Mouse (Mus musculus) layer of hippocampus, postnatal 36 days (tissue): Measurements from ENCODE around the gene Jak1. TPM values are rescaled to one million over a fixed set of nuclear protein-coding genes. Genes with fewer than 3 reads are reported as not detected.

Experiments used
- DNase-seq, 2 experiments: peaks; one replicate each; pipeline ENCODE4 v3.0.0; 2022
- total RNA-seq, 2 experiments: library from RNA; stranded (reverse); gene quantifications; 2 replicates each; pipeline ENCODE4 v1.2.3; 2021

Jak1 gene
- total RNA-seq, 2 experiments from 2014 or later: 123 to 126 TPM

GRCm38 (mm10) chr4:101144790-101145189 is 120.3 kb downstream of the Jak1 start:
- no peak for DNase-seq

DNA sequence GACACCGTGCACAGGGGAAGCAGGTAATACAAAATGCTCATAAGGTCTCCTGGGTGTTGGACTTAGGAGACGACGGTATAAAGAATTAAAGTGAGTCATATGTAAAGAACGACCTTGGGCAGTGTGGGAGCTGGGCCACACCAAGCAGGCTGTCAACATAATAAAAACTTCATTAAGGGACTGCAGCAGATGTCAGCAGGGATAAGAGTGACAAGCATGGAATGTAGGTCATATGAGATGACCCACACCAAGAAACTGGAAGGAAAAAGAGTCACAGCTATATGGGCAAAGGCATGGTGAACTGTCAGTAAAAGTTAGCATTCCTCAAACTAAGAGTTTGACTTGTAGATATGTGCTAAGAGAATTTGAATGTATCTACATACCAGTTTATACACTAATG is 120.7 kb downstream of the Jak1 start:
- DNase-seq: no peak

DNA sequence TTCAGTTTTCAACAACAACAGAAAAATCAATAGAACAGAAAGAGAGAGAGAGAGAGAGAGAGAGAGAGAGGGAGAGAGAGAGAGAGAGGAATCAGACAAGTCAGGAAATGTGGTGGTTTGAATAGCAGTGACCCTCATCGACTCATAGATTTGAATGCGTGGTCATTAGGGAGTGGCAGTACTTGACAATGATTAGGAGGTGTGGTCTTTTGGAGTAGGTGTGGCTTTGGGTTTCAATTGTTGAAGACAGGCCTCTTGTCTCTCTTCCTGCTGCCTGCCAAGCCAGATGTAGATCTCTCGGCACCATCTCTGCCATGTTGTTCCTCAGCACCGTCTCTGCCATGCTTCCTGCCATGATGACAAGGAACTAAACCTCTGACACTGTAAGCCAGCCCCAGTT is 121.2 kb downstream of the Jak1 start:
- DNase-seq: no peak

DNA sequence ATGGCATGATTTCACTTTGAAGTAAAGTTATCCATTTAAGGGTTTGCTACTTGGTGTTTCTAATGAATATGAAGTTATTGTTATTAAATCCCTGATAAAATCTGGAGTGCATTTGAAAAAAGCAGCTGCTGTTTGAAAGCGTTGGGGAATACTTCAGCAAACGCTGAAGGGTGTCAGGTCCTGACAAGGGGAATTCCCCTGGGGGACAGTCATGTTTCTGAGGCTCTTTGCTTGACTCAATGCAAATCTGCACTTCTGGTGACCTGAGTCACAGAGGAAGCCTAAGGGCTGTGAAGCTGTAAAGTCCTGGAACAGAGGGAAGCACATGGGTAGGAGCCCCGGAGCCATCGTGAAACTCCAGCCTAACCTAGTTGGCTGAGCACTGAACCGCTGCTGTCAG is 123.3 kb downstream of the Jak1 start:
- no peak for DNase-seq

GRCm38 (mm10) chr4:101137975-101138374 is 127.1 kb downstream of the Jak1 start:
- DNase-seq: no peak

DNA sequence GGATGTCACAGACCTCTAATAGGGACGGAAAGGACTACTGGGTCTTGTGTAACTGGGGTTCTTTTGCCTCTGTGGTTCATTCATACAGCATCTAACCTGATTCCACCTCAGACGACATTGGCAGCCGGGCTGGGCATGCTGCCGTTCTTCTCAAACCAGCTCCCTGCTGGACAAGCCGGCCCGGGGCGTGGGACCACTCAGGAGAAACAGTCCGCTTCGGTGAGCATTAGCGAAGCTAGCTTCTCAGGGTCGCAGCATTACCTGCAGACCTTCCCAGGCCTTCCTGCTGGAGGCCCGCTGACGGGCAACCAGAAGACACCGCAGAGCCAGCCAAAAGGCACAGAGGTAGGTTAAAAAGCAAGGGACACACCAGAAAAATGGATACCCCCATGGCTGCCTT is 129.2 kb downstream of the Jak1 start:
- no peak for DNase-seq

DNA sequence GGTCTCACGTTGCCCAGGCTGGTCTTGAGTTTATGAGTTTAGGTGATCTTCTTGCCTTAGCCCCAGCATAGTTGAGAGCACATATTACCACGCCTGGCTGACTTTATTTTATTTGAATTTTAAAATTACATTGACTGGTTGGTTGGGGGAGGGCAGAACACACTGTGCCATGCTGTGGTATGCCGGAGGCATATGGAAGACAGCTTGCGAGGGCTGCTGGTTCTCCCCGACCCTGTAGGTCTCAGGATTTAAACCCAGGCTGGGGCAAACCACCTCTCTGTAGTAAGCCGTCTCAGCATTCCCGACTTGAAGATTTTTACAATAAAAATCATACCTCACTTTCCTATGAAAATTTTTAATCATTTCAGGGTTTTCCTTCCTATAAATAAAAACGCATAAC is 130.1 kb downstream of the Jak1 start:
- DNase-seq: no peak

- DNase-seq: no peak
Measured at GRCm38 (mm10) chr4:101121002-101121401, 144.1 kb downstream of the Jak1 start.

- DNase-seq: no peak
Measured at GRCm38 (mm10) chr4:101107122-101107521, 158.0 kb downstream of the Jak1 start.

Other genes with a start within 250 kb of the Jak1 start
- gene Gm10577, start 244.6 kb downstream of the Jak1 start, total RNA-seq: not detected
- 10 to 100 TPM; 51.3 to 52.5 TPM for gene Raver2, start 196.3 kb downstream of the Jak1 start, total RNA-seq
- gene Ak4, start 154.0 kb upstream of the Jak1 start, total RNA-seq: 10 to 100 TPM; 78.1 to 95.3 TPM
- 100 to 1,000 TPM; 310 to 321 TPM for gene Dnajc6, start 231.4 kb upstream of the Jak1 start, total RNA-seq